Mouse (Mus musculus): ENCODE measurements around the gene Fgd2. TPM values are rescaled to one million over a fixed set of nuclear protein-coding genes. Genes with fewer than 3 reads are reported as not detected.

Gene Fgd2
- polyA plus RNA-seq, 1 experiment from 2014 or later, result 10.5 TPM

GRCm38 (mm10) chr17:29341591-29342003, 19.1 kb upstream of the Fgd2 start:
- Histone ChIP-seq H3K36me3 (ENCODE audit: control insufficient read depth, insufficient read depth, low read length) (peaks cover 68% of the 10 kb centered on the region), H3K4me1 (ENCODE audit: control insufficient read depth, insufficient read depth, low read length) (peaks cover 21% of the 10 kb centered on the region)

GRCm38 (mm10) chr17:29342010-29342910, 18.5 kb upstream of the Fgd2 start:
- peaks cover 61% of the 10 kb centered on the region for H3K36me3 ChIP-seq (ENCODE audit: control insufficient read depth, insufficient read depth, low read length)
- H3K4me3 ChIP-seq (ENCODE audit: low read depth, low read length), result no peak overlapping the region
- no peaks in the 10 kb centered on the region for H3K27me3 ChIP-seq (replicated peaks; ENCODE audit: control insufficient read depth, insufficient read depth, low read length)
- WGBS, result 43% methylated on average over 13 of the region's 13 CpGs
- peaks cover 21% of the 10 kb centered on the region for H3K4me1 ChIP-seq (ENCODE audit: control insufficient read depth, insufficient read depth, low read length)
- no peak overlapping the region; the same call in 1 of the 2 replicates for H3K4me2 ChIP-seq (ENCODE audit: low read depth, low read length)
- DNase-seq (ENCODE audit: low spot score) (peak; percentile 75), ATAC-seq (ENCODE audit: low read depth) (peak; percentile 64)
- no peaks in the 10 kb centered on the region for H3K9me3 ChIP-seq (ENCODE audit: control insufficient read depth, low read length)
- peak overlapping the region; percentile 45 for H3K9ac ChIP-seq (ENCODE audit: low read depth, low read length)
- peak overlapping the region; percentile 86 for H3K27ac ChIP-seq (replicated peaks; ENCODE audit: low read depth, low read length)

More at GRCm38 (mm10) chr17:29341591-29342003, 19.1 kb upstream of the Fgd2 start:
- ATAC-seq (ENCODE audit: low read depth), result peak; percentile 30
- WGBS, result 10% methylated on average over 8 of the region's 9 CpGs
- Histone ChIP-seq H3K27me3 (replicated peaks; ENCODE audit: control insufficient read depth, insufficient read depth, low read length) (no peaks in the 10 kb centered on the region), H3K9me3 (ENCODE audit: control insufficient read depth, low read length) (no peaks in the 10 kb centered on the region), H3K9ac (ENCODE audit: low read depth, low read length) (peak overlapping the region; percentile 45), H3K27ac (replicated peaks; ENCODE audit: low read depth, low read length) (peak overlapping the region; percentile 86), H3K4me2 (ENCODE audit: low read depth, low read length) (peak overlapping the region; percentile 28; the same call in 1 of the 2 replicates), H3K4me3 (ENCODE audit: low read depth, low read length) (no peak overlapping the region)
- DNase-seq (ENCODE audit: low spot score), result peak; percentile 57

- H3K4me1 ChIP-seq (ENCODE audit: control insufficient read depth, insufficient read depth, low read length), result peaks cover 24% of the 10 kb centered on the region
- no peak overlapping the region for H3K4me2 ChIP-seq (ENCODE audit: low read depth, low read length)
- H3K27ac ChIP-seq (replicated peaks; ENCODE audit: low read depth, low read length), result no peak overlapping the region
- no peak overlapping the region for H3K4me3 ChIP-seq (ENCODE audit: low read depth, low read length)
- H3K9me3 ChIP-seq (ENCODE audit: control insufficient read depth, low read length), result no peaks in the 10 kb centered on the region
- no peak overlapping the region for H3K9ac ChIP-seq (ENCODE audit: low read depth, low read length)
- H3K36me3 ChIP-seq (ENCODE audit: control insufficient read depth, insufficient read depth, low read length), result peaks cover 53% of the 10 kb centered on the region; the same call in 1 of the 2 replicates
- no peaks in the 10 kb centered on the region for H3K27me3 ChIP-seq (replicated peaks; ENCODE audit: control insufficient read depth, insufficient read depth, low read length)
- ATAC-seq (ENCODE audit: low read depth), result no peak
- WGBS, result 86% methylated on average over 5 of the region's 5 CpGs
- DNase-seq (ENCODE audit: low spot score), result no peak
These were observed 17.5 kb upstream of the Fgd2 start for GRCm38 (mm10) chr17:29343241-29343640.

- Histone ChIP-seq H3K27me3 (replicated peaks; ENCODE audit: control insufficient read depth, insufficient read depth, low read length) (no peaks in the 10 kb centered on the region), H3K4me1 (ENCODE audit: control insufficient read depth, insufficient read depth, low read length) (peaks cover 27% of the 10 kb centered on the region), H3K4me2 (ENCODE audit: low read depth, low read length) (peak overlapping the region; percentile 52; the same call in 1 of the 2 replicates), H3K36me3 (ENCODE audit: control insufficient read depth, insufficient read depth, low read length) (peaks cover 35% of the 10 kb centered on the region; the same call in 1 of the 2 replicates), H3K9ac (ENCODE audit: low read depth, low read length) (no peak overlapping the region), H3K27ac (replicated peaks; ENCODE audit: low read depth, low read length) (no peak overlapping the region), H3K4me3 (ENCODE audit: low read depth, low read length) (no peak overlapping the region), H3K9me3 (ENCODE audit: control insufficient read depth, low read length) (no peaks in the 10 kb centered on the region)
- no peak for ATAC-seq (ENCODE audit: low read depth)
- no peak for DNase-seq (ENCODE audit: low spot score)
- 92% methylated on average over 12 of the region's 12 CpGs for WGBS
These were observed 15.4 kb upstream of the Fgd2 start for GRCm38 (mm10) chr17:29345272-29345671.

- DNase-seq (ENCODE audit: low spot score), result peak; percentile 83
- Histone ChIP-seq H3K27me3 (replicated peaks; ENCODE audit: control insufficient read depth, insufficient read depth, low read length) (no peaks in the 10 kb centered on the region), H3K36me3 (ENCODE audit: control insufficient read depth, insufficient read depth, low read length) (0 out of 2 replicates have a peak, but pooled peaks cover 29% of the 10 kb centered on the region), H3K4me1 (ENCODE audit: control insufficient read depth, insufficient read depth, low read length) (peaks cover 16% of the 10 kb centered on the region), H3K27ac (replicated peaks; ENCODE audit: low read depth, low read length) (peak overlapping the region; percentile 93), H3K9me3 (ENCODE audit: control insufficient read depth, low read length) (no peaks in the 10 kb centered on the region), H3K9ac (ENCODE audit: low read depth, low read length) (peak overlapping the region; percentile 92), H3K4me2 (ENCODE audit: low read depth, low read length) (peak overlapping the region; percentile 52), H3K4me3 (ENCODE audit: low read depth, low read length) (peak overlapping the region; percentile 95)
- 4% methylated on average over 11 of the region's 11 CpGs for WGBS
- no peak for ATAC-seq (ENCODE audit: low read depth)
These were observed 14.1 kb upstream of the Fgd2 start for GRCm38 (mm10) chr17:29346496-29347125.

- WGBS, result under 1% methylated on average over 31 of the region's 45 CpGs
These were observed 13.5 kb upstream of the Fgd2 start for GRCm38 (mm10) chr17:29347126-29347644.

GRCm38 (mm10) chr17:29347645-29348256, 13.0 kb upstream of the Fgd2 start, which contains the start of gene Mtch1:
Gene Mtch1, minus strand, starts transcription at chr17:29347934.
- DNase-seq (ENCODE audit: low spot score) (peak; percentile 99), ATAC-seq (ENCODE audit: low read depth) (peak; percentile 97)
- H3K9ac ChIP-seq (ENCODE audit: low read depth, low read length), result peak within 1 kb of the TSS; percentile 92
- H3K27ac ChIP-seq (replicated peaks; ENCODE audit: low read depth, low read length), result peak within 1 kb of the TSS; percentile 93
- 0 out of 2 replicates have a peak, but pooled peaks cover 21% of the 10 kb centered on the region for H3K36me3 ChIP-seq (ENCODE audit: control insufficient read depth, insufficient read depth, low read length)
- no peaks in the 10 kb centered on the region for H3K9me3 ChIP-seq (ENCODE audit: control insufficient read depth, low read length)
- no peaks in the 10 kb centered on the region for H3K27me3 ChIP-seq (replicated peaks; ENCODE audit: control insufficient read depth, insufficient read depth, low read length)
- 3% methylated on average over 29 of the region's 53 CpGs for WGBS
- H3K4me2 ChIP-seq (ENCODE audit: low read depth, low read length), result peak within 1 kb of the TSS; percentile 52
- H3K4me1 ChIP-seq (ENCODE audit: control insufficient read depth, insufficient read depth, low read length), result 0 out of 2 replicates have a peak, but pooled peaks cover 6% of the 10 kb centered on the region
- peak within 1 kb of the TSS; percentile 95 for H3K4me3 ChIP-seq (ENCODE audit: low read depth, low read length)

More at GRCm38 (mm10) chr17:29347126-29347644, 13.5 kb upstream of the Fgd2 start:
- Histone ChIP-seq H3K4me3 (ENCODE audit: low read depth, low read length) (peak overlapping the region; percentile 95), H3K27me3 (replicated peaks; ENCODE audit: control insufficient read depth, insufficient read depth, low read length) (no peaks in the 10 kb centered on the region), H3K9ac (ENCODE audit: low read depth, low read length) (peak overlapping the region; percentile 92), H3K27ac (replicated peaks; ENCODE audit: low read depth, low read length) (peak overlapping the region; percentile 93), H3K4me1 (ENCODE audit: control insufficient read depth, insufficient read depth, low read length) (peaks cover 11% of the 10 kb centered on the region), H3K36me3 (ENCODE audit: control insufficient read depth, insufficient read depth, low read length) (0 out of 2 replicates have a peak, but pooled peaks cover 26% of the 10 kb centered on the region), H3K9me3 (ENCODE audit: control insufficient read depth, low read length) (no peaks in the 10 kb centered on the region), H3K4me2 (ENCODE audit: low read depth, low read length) (peak overlapping the region; percentile 52)
- peak; percentile 31 for ATAC-seq (ENCODE audit: low read depth)
- peak; percentile 47 for DNase-seq (ENCODE audit: low spot score)

GRCm38 (mm10) chr17:29348996-29349395, 11.7 kb upstream of the Fgd2 start:
- H3K9ac ChIP-seq (ENCODE audit: low read depth, low read length), result no peak overlapping the region
- 0 out of 2 replicates have a peak, but pooled peaks cover 9% of the 10 kb centered on the region for H3K36me3 ChIP-seq (ENCODE audit: control insufficient read depth, insufficient read depth, low read length)
- no peak overlapping the region for H3K4me2 ChIP-seq (ENCODE audit: low read depth, low read length)
- ATAC-seq (ENCODE audit: low read depth) (no peak), DNase-seq (ENCODE audit: low spot score) (no peak)
- no peak overlapping the region for H3K27ac ChIP-seq (replicated peaks; ENCODE audit: low read depth, low read length)
- H3K4me1 ChIP-seq (ENCODE audit: control insufficient read depth, insufficient read depth, low read length), result 0 out of 2 replicates have a peak, but pooled peaks cover 6% of the 10 kb centered on the region
- H3K27me3 ChIP-seq (replicated peaks; ENCODE audit: control insufficient read depth, insufficient read depth, low read length), result no peaks in the 10 kb centered on the region
- no peak overlapping the region for H3K4me3 ChIP-seq (ENCODE audit: low read depth, low read length)
- 80% methylated on average over 2 of the region's 2 CpGs for WGBS
- H3K9me3 ChIP-seq (ENCODE audit: control insufficient read depth, low read length), result no peaks in the 10 kb centered on the region

Measured in embryonic facial prominence, embryonic 14.5 days (tissue).